Mouse (Mus musculus): ENCODE results near the gene Hist1h2bn.
A peak's percentile ranks its signal among the peaks of the same experiment; 100 is the strongest.
"Not testable (repeated sequence)": the region's sequence is repeated elsewhere in the genome, so short reads cannot be mapped to it uniquely, and the experiment has no call there.

Gene Hist1h2bn

DNA sequence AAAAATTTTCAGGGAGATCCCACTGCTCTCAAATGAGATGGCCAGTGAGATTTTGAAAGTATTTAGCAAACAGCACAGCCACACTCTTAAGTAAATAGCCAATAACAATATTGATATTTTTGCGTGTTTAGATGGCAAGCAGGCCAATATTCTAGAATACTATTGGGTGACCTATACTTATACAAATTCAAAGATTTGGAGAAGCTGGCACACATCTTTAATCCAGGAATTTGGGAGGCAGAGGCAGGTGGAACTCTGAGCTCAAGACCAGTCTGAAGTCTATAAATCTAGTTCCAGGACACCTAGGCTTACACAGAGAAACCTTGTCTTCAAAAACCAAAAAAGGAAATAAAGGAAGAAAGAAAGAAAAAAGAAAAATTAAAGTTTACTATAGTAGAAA lies 27.7 kb downstream of the Hist1h2bn start:
- DNase-seq (ENCODE audit: low spot score in 2 of 2), result no peak

DNA sequence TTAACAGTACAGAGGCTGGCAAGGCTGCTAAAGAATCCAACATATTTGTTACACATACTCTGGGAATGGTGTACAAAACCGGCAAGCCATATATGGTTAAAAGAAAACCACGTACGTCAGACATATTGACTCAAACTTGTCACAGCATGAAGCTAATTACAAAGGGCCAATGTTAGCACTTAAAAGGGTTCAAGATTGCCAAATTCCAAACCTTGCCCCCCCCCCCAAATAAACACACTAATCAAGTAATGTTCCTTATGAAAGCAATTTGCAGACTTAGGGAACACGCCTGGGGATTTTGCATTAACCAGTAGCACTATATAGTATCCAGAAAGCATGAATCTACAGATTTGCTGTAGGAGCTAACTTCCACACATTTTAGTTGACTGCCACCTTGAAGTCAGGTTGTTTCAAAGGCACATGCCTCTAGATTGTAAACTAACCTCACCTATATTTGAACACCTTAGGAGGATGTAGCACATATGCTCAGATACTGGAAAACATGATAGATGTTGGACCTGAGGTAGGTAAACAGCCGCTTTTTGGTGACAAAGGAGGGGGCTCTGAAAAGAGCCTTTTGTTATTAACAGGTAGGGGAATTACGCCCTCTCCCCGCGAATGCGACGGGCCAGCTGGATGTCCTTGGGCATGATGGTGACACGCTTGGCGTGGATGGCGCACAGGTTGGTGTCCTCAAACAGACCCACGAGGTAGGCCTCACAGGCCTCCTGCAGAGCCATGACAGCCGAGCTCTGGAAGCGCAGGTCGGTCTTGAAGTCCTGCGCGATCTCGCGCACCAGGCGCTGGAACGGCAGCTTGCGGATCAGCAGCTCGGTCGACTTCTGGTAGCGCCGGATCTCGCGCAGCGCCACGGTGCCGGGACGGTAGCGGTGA lies 28.7 kb downstream of the Hist1h2bn start:
- DNase-seq (ENCODE audit: low spot score in 2 of 2), result peak in 1 of 2 experiments; percentile 27

DNA sequence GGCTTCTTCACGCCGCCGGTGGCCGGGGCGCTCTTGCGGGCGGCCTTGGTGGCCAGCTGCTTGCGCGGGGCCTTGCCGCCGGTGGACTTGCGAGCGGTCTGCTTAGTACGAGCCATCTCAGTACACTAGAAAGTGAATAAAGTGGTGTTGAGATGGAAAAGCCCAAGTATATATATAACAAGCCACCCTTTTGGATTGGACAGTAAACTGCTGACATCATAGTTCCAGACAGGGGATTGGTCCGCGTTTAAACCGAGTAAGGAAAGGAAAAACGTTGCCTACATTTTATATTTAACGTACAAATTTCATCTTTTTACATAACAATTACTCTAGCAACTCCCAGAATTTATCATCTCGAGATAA lies 29.3 kb downstream of the Hist1h2bn start, which contains the start of gene Hist1h3i:
Gene Hist1h3i (minus strand): TSS at position 116 of the 363 bp plus-strand sequence.
- DNase-seq (ENCODE audit: low spot score in 2 of 2), result peak; percentile 75 to 86

DNA sequence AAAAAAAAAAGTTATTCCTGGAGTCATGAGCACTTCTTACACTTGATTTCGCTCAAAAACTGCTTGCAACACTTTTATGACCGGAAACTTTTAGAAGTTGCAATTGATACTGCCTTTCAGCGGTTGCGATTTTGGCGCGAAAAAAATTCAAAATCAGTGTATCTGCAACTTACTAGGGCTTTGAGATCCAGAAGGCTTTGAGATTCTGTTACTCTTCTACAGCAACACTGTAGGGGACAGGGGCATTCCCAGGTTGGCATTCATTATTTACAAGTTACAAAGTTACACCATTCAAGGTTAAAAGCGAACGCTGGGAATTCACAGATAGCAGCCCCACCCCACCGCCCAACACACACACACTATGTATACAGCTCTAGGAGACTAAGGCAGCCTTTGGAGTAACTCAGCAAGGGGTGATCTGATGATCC lies 29.8 kb downstream of the Hist1h2bn start:
- peak; percentile 21 to 45 for DNase-seq (ENCODE audit: low spot score in 2 of 2)

DNA sequence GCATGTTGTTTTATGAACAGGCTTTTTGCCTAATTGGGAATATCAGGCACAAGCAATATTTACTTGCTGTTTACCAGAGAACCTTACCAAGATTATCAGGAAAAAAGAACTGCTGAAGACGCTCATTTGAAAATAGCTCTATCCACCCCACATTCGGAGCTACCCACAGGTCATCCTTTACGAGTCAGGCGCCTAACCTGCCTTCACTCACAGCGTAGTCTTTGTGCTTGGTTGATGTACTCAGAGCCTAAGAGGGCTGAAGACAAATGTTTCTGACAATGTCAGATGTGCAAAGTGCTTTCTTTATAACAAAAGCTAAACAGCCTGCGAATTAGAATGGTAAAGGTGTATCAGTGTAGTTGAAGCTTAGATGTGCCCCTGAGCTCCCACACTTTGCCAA lies 30.4 kb downstream of the Hist1h2bn start:
- DNase-seq (ENCODE audit: low spot score in 2 of 2), result no peak

DNA sequence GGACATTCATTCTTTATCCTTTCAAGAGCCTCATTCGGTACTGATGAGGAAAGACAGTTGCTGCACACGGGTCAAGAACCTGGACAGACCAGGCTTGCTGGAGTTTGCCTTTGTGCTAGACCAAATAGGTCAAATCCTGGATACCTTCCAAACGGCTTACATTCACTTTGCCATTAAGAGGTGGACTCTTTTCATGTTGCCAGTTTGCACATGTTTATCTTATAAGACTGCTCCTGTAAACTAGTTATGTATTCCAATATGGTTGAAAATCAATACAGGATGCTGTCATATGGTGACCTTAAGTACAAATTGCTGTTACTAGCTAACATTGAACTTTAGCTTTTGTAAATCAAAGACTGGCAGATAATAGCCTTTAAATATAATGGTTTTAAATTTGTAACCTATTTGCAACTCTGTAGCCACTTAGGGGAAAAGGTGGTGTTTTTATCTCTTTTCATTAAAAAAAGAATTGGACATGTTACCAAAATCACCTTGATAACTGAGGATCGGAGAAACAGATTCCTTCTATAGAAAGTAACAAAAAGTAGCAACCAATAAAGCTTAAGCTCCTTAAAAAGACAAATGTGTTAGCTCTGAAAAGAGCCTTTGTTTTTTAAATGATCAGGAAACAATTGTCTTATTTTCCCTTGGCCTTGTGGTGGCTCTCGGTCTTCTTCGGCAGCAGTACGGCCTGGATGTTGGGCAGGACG lies 32.4 kb downstream of the Hist1h2bn start:
- DNase-seq (ENCODE audit: low spot score in 2 of 2), result no peak

DNA sequence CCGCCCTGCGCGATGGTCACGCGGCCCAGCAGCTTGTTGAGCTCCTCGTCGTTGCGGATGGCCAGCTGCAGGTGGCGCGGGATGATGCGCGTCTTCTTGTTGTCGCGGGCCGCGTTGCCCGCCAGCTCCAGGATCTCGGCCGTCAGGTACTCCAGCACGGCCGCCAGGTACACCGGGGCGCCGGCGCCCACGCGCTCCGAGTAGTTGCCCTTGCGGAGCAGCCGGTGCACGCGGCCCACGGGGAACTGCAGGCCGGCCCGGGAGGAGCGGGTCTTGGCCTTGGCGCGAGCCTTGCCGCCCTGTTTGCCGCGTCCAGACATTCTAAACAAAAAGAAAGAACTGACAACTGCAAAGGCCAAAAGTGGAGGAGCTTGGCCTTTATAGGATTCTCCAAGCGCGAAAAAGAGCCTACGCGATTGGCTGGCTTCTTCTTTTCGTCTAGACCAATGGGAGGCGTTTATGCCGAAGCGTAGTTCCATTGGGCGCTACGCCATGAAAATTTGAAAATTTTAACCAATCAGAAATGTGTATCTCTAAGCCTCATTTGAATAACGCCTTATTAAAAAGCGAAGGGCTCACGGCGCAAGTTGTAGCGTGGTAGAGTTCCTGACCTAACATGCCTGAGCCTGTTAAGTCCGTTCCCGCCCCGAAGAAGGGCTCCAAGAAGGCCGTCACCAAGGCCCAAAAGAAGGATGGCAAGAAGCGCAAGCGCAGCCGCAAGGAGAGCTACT lies 33.1 kb downstream of the Hist1h2bn start, which contains the start of the genes Hist1h2an and Hist1h2bp:
Gene Hist1h2an (minus strand): TSS at position 320 of the 731 bp plus-strand sequence.
Gene Hist1h2bp (plus strand): TSS at position 563 of the 731 bp plus-strand sequence.
- peak; percentile 90 to 94 for DNase-seq (ENCODE audit: low spot score in 2 of 2)

DNA sequence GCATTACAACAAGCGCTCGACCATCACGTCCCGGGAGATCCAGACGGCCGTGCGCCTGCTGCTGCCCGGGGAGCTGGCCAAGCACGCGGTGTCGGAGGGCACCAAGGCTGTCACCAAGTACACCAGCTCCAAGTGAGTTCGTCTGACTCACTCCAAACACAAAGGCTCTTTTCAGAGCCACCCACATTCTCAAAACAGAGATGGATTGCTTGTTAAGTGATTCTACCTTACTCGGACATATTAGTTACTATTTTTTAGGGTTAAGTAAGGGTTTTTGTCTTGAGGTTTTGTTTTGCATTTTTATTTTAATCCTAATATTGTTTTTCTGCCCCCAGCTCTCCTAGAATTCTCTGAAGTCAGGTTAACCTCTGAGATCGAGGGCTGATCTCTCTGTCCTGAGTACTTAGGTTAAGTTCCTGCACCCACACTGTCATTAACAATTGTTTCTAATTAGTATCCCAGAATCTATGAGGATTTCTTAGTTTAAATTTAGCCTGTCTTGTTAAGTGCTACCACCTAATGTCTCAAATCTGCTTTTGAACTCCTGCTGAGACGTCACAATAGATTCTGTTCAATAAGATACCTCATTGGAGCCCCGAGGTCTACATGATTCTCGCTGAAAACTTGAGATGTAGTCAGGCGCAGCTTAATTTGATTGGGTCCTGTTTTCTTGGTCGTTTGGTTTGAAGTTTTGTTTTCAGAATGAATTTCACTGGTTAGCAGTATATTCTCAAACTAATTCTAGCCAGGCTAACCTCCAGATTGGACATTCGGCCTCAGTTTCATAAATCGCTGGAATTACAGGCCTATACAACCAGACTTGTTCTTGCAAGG lies 34.1 kb downstream of the Hist1h2bn start:
- no peak for DNase-seq (ENCODE audit: low spot score in 2 of 2)

DNA sequence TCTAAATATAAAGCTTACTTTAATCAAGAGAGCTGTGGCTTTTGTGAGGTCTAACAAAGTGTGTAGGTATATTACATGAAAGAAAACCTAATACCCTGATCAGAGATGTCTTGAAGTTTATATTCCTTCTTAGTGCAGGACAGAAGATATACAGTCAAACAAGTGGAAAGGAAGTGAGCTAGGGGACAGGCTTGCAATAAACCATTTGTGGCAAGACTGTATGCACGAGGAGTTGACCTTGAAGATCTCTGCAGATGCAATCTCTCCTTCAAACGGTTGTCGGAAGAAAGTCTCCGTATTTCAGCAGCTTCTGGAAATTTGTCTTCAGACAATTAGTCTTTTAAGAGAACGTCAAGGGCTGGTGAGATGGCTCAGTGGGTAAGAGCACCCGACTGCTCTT lies 36.0 kb downstream of the Hist1h2bn start:
- DNase-seq (ENCODE audit: low spot score in 2 of 2), result no peak

DNA sequence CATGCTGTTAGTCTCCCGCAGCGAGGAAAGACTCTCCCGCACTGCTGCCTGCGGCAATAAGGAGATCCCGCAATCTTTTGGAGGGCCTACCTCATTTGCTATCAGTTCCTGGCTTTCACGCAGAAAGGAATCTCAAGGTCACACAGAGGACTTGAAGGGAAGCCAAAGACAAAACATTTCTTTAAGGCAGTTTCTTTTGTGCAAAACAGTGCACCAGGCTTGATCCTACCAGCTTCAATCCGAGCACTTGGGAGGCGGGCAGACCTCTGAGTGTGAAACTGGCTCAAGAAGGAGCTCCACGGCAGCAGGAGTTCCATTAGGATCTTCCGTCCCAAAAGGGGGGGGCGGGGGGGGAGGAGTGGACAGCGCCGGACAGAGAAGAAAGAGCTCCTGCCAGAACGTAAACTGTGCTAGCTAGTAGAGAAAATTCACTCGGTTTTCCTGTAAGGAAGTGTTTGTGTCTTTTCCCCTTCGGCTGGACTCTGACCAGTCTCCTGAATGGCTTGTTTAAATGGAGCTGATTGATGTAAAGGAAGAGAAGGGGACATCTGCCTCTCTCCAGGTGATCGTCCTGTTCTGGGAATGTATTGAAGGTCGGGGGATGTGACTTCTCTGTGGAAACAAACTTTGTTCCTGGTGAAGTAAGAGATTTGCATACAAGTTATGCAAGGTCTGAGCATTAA lies 36.8 kb downstream of the Hist1h2bn start:
- no peak for DNase-seq (ENCODE audit: low spot score in 2 of 2)

- no peak for DNase-seq (ENCODE audit: low spot score in 2 of 2)
These were observed 41.7 kb downstream of the Hist1h2bn start for GRCm38 (mm10) chr13:21795584-21795983.

DNA sequence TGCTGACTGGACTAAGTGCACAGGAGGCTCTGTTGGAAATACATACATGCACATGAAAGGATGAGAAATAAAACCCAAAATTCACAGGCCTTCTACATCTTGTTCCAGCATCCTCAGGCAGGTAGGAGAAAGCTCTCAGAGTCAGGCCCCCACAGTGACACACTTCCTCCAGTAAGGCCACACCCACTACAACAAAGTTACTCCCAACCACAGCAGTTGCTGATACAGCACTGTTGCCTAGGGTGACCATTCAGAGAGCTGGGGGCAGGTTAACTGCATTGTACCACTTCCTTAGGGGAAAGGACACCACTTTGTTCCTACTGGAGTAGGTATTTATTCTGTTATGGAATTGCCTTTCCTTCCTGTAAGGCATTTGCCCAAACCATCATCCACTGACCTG lies 43.2 kb downstream of the Hist1h2bn start:
- not testable (repeated sequence) for DNase-seq (ENCODE audit: low spot score in 2 of 2)

DNA sequence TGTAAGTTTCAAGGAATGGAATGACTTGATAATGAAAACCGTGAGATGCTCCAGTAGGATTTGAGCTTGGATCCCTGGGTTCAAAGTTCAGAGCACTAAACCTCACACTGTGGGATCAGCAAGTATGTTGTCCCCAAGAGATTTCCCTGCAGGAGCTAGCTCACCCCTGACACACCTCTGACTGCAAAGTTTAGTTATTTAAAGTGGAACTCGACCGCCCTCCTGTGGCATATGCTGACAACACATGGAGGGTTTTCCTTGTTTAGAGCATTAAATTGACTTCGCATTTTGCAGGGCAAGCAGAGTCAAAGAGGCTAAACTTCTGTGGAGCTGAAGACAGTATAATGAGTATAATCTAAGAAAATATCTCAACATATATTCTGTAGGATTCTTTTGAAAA lies 49.1 kb downstream of the Hist1h2bn start:
- DNase-seq (ENCODE audit: low spot score in 2 of 2), result not testable (repeated sequence)
